Mouse (Mus musculus) monocyte, adult 2 months (primary cell): Measurements from ENCODE around the gene Prss48.
"Not testable (repeated sequence)": the region's sequence is repeated elsewhere in the genome, so short reads cannot be mapped to it uniquely, and the experiment has no call there.

Experiments used
- DNase-seq, 2 experiments: peaks; one replicate each; pipeline ENCODE4 v3.0.0; 2022; ENCODE audit warnings: low spot score in 2 of 2, low read depth in 1 of 2

The Prss48 gene

DNA sequence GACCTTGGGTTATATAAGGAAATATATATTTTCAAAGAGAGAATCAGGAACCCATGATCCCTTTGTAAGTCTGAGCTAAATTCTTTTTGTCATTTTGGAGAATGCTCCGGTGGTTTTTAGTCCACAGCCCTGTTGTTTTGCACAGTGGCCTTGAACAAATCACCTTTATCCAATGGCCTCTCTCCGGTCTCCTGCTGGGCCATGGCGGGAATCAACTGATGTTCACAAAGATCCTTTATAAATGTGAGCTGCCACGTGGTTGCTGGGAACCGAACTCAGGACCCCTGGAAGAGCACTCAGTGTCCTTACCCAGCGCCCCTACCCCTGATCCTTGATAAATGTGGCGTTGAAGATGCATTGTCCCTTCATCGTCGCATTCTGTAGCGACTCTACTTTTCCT, 2.5 kb upstream of the Prss48 start:
- DNase-seq: no peak

DNA sequence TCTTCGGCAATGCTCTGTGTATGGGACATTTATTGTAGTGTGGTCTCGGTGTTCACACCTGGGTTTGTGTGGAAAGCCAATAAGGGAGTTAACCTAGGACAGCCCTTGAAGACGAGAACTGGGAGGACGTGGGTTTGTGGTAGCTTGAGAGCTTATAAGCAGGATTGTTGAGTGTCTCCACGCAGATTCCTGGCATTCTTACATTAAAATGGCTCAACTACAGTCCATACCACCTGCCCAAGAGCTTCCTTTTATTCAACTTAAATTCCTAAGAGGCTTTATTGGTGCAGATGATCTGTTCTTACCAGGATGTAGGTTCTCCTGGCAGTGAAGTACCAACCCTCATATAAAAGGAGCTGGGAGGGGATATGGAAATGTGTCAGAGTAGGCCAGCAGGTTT, 649 bp upstream of the Prss48 start:
- DNase-seq: no peak

DNA sequence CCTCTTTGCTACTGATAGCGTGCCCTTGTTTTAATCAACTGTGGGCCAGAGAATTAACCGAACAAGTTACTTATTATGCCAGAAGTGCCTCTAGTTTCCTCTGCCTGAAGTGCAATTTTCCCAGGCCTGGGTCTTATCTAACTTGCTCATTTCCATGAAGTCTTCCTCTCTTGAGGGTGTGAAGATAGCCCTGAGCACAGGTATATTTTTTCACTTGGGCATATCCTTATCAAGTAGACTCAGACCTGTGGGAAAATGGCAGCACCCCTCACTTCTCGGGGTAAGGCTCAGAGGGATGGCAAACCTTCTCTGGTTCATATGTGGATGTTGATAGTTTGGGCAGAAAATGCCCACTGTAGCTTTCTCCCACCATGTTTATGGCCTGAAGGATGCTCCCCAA, 1.0 kb downstream of the Prss48 start:
- no peak for DNase-seq

DNA sequence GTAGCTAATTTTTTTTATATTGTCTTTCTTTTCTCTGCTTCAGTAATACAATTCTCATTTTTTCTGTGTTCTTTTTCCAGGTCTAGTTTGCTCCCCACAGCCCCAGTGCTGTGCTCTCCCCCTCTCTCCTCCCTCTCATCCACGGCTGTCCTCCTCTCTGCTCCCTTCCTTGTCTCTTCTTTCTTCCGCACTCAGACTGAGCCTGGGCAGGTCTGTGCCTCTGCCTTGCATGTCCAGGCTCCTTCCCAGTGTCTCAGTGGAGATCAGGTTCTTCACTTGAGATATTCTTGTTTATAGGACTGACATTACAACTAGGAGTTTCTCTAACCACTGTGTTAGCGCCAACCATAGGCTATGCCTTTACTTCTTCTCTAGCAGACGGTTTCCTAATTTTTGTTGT, 7.6 kb downstream of the Prss48 start:
- DNase-seq: no peak

DNA sequence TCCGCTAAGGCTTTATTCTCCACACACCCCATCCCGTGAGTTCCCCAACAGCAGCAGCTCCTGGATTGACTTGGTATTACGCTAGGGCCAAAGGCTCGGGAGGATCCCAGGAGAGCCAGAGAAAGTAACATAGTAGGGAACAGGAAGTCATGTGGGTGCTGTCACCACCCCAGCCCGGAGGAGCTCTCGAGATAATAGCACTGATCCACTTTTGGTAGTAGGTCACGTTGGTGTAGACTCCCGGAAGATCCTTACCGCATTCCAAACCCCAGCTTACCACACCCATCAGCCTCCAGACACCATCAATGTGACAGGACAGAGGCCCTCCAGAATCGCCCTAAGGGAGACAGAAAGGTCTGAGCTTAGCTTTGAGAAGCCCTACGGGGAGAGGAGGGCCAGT, 8.5 kb downstream of the Prss48 start:
- DNase-seq: no peak

GRCm38 (mm10) chr3:85991802-85992156, 10.5 kb downstream of the Prss48 start:
- no peak for DNase-seq

GRCm38 (mm10) chr3:85991140-85991801, 11.0 kb downstream of the Prss48 start:
- DNase-seq: no peak

DNA sequence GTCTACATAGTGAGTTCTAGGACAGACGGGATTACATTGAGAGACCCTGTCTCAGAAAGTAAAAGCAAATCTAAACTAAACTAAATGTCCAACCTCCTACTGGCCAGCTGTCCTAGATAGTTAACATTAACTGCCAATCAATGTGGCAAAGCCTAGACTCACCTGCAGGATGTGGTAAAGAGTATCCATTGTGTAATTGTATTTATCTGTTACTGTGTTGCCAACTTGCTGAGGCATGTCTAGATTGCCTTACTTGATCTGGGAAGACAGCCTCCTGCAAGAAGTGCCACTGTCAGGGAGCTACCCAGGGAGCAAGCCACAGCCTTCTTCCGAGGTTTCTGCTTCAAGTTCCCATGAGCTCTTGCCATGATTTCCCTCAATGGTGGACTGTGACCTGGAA, 15.1 kb downstream of the Prss48 start:
- no peak for DNase-seq

DNA sequence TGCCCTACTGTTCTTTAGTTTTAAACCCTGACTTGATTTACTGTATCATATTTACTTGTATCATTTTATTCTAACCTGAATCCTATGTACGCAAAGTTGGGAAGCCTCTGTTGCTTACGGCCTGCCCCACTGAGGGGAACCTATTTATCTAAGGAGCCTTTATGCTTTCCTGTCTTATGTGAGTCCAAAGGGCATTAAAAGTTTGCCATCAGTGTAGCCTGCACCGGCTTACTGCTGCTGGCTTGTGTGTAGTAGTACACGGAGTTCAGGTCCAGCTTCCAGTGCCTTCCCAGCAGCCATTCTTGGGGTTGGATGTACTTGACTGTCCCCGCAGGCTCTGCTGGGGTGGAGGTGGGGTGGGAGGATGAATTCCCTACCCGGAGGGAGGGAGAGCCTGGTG, 17.8 kb downstream of the Prss48 start:
- no peak for DNase-seq

DNA sequence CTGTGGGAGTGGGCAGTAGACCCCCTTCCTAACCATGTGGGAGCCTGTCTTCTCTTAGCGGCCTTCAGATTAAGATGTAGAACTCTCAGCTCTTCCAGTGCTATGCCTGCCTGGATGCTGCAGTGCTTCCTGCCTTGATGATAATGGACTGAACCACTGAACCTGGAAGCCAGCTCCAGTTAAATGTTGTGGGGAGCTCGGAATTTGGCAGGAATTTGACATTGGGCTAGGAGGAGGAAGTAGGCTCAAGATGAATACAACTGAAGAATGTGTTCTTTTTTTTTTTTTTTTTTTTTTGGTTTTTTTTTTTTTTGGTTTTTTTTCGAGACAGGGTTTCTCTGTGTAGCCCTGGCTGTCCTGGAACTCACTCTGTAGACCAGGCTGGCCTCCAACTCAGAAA, 20.5 kb downstream of the Prss48 start:
- DNase-seq: not testable (repeated sequence)

GRCm38 (mm10) chr3:85980036-85980435, 22.3 kb downstream of the Prss48 start:
- no peak for DNase-seq

GRCm38 (mm10) chr3:85974451-85974850, 27.8 kb downstream of the Prss48 start:
- DNase-seq: no peak

DNA sequence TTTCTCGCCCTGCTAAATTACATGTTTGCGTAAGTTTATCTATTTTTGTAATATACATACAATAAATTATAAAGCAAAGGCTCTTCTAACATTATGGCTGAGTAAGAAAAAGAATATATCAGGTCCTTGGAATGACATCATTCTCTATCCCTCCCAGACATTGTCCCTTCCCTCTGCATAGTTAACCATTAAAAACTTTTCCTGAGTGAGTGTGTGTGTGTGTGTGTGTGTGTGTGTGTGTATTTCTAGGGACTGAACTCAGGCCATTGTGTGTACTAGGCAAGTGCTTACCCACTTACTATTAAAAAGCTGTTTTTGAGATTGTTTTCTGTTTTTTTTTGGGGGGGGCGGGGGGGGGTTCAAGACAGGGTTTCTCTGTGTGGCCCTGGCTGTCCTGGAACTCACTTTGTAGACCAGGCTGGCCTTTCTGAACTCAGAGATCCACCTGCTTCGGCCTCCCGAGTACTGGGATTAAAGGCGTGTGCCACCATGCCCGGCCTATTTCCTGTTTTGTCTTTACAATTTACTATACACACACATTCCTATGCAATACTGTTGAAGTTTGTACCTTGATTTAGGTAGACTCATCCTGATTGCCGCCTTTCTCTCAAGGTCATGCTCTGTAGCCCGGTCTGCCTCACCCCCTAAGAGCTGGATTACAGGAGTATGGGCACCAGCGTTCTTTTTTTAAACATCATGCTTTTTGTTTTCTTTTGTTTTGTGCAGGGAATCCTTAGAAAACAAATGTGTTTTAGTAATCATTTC, 28.7 kb downstream of the Prss48 start:
- no peak for DNase-seq

DNA sequence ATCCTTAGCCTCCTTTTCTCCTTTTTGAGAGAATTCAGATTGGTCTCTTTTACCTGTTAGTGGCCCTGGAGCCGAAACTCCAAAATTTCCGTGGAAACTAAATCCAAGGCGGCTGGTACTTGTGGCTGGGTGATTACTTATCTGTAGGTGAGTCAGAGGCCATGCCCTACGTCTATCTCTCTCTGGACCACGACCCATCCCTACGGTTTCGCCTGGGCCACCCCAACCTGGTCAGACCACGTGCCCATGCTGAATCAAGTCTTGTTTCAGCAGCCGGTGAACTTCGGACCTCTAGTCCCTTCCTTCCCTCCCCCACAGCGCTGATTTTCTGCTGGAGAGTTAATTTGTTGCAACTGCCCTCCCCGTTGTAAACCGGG, 30.7 kb downstream of the Prss48 start:
- no peak for DNase-seq

- DNase-seq: no peak
These were observed 31.3 kb downstream of the Prss48 start, which contains the start of gene Sh3d19 for GRCm38 (mm10) chr3:85970742-85971598. Gene Sh3d19 (plus strand): TSS chr3:85971109.

- no peak for DNase-seq
These were observed 33.3 kb downstream of the Prss48 start for GRCm38 (mm10) chr3:85969040-85969439.

DNA sequence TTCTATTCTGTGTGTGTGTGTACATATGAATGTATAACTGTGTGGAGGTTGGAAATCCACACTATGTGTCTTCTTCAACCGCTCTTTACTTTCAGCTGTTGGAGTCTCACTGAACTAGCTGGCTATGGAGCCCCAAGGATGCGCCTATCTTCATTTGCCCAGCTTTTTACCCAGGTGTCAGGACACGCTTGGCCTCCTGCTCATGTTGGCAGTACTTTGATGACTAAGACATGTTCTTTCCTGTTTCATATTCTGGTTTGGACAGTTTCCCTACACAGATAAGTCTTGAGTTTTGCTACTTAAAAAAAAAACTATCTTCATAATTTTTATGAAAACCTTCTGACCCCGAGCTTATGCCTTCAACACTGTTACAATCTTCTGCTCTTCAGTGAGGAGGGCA, 36.8 kb downstream of the Prss48 start:
- no peak for DNase-seq

- no peak for DNase-seq
These were observed 41.2 kb downstream of the Prss48 start for GRCm38 (mm10) chr3:85961134-85961533.

DNA sequence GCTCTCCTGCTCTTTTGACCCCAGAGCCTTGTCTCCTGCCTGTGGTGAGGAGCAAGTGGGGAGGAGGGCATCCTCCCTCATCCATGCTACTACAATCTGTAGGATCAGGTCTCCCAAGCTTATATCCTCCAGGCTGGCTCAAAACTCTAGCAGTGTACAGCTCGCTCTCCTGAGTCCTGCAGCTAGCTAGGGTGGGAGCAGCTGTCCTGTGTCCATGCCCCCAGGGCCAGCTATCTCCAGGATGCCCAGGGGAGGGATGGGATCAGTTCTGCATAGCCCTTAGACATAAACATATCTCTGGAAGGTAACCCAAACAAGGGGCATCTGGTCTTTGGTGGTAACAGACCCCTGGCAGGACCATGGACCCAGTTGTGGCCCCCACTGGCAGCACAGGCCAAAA, 42.6 kb downstream of the Prss48 start:
- DNase-seq: no peak

- no peak for DNase-seq
These were observed 46.6 kb downstream of the Prss48 start for GRCm38 (mm10) chr3:85955704-85956103.

GRCm38 (mm10) chr3:85955269-85955668, 47.0 kb downstream of the Prss48 start:
- no peak for DNase-seq

GRCm38 (mm10) chr3:85952696-85953283, 49.5 kb downstream of the Prss48 start:
- no peak for DNase-seq
